Mouse (Mus musculus) kidney, postnatal 4 days (tissue): ENCODE results near the gene Col4a1.

Experiments used
- DNase-seq, 2 experiments: peaks; one replicate each; pipeline ENCODE4 v3.0.0; 2021; ENCODE audit warnings: mixed read lengths in 2 of 2

Col4a1 gene

GRCm38 (mm10) chr8:11227421-11227820 lies 85.2 kb downstream of the Col4a1 start:
- DNase-seq, result no peak

GRCm38 (mm10) chr8:11225577-11226434 lies 86.8 kb downstream of the Col4a1 start:
- DNase-seq, result no peak

- DNase-seq, result no peak
Observed at GRCm38 (mm10) chr8:11224178-11224577, 88.4 kb downstream of the Col4a1 start.

GRCm38 (mm10) chr8:11221353-11221752 lies 91.3 kb downstream of the Col4a1 start:
- DNase-seq, result no peak

- DNase-seq, result no peak
Observed at GRCm38 (mm10) chr8:11219282-11219681, 93.3 kb downstream of the Col4a1 start.

GRCm38 (mm10) chr8:11215231-11215630 lies 97.4 kb downstream of the Col4a1 start:
- peak; percentile 61 to 71 for DNase-seq

- DNase-seq, result no peak
Observed at GRCm38 (mm10) chr8:11206509-11206908, 106.1 kb downstream of the Col4a1 start.

GRCm38 (mm10) chr8:11205532-11205931 lies 107.1 kb downstream of the Col4a1 start:
- DNase-seq, result no peak

- DNase-seq, result peak; percentile 56 to 73
Observed at GRCm38 (mm10) chr8:11203260-11204110, 109.1 kb downstream of the Col4a1 start.

- DNase-seq, result peak in 1 of 2 experiments; percentile 40
Observed at GRCm38 (mm10) chr8:11198650-11199049, 114.0 kb downstream of the Col4a1 start.

- DNase-seq, result no peak
Observed at GRCm38 (mm10) chr8:11197988-11198387, 114.6 kb downstream of the Col4a1 start.

- no peak for DNase-seq
Observed at GRCm38 (mm10) chr8:11197261-11197660, 115.4 kb downstream of the Col4a1 start.

GRCm38 (mm10) chr8:11192719-11193324 lies 119.8 kb downstream of the Col4a1 start:
- no peak for DNase-seq

GRCm38 (mm10) chr8:11187581-11188271 lies 124.9 kb downstream of the Col4a1 start:
- peak; percentile 79 to 82 for DNase-seq

GRCm38 (mm10) chr8:11186456-11186855 lies 126.2 kb downstream of the Col4a1 start:
- DNase-seq, result no peak

GRCm38 (mm10) chr8:11185672-11186071 lies 127.0 kb downstream of the Col4a1 start:
- no peak for DNase-seq

GRCm38 (mm10) chr8:11183611-11184031 lies 129.0 kb downstream of the Col4a1 start:
- DNase-seq, result no peak

- peak; percentile 31 to 43 for DNase-seq
Observed at GRCm38 (mm10) chr8:11182606-11183005, 130.0 kb downstream of the Col4a1 start.

GRCm38 (mm10) chr8:11182148-11182484 lies 130.5 kb downstream of the Col4a1 start:
- DNase-seq, result no peak

GRCm38 (mm10) chr8:11181420-11182147 lies 131.0 kb downstream of the Col4a1 start:
- DNase-seq, result no peak

GRCm38 (mm10) chr8:11179869-11180268 lies 132.8 kb downstream of the Col4a1 start:
- no peak for DNase-seq

GRCm38 (mm10) chr8:11176393-11176792 lies 136.2 kb downstream of the Col4a1 start:
- DNase-seq, result no peak
